Mouse (Mus musculus): ENCODE measurements around the gene 1700007K13Rik. TPM values are rescaled to one million over a fixed set of nuclear protein-coding genes. Genes with fewer than 3 reads are reported as not detected.
"Not testable (repeated sequence)": the region's sequence is repeated elsewhere in the genome, so short reads cannot be mapped to it uniquely, and the experiment has no call there.

1700007K13Rik gene
- total RNA-seq (2021) = not detected

DNA sequence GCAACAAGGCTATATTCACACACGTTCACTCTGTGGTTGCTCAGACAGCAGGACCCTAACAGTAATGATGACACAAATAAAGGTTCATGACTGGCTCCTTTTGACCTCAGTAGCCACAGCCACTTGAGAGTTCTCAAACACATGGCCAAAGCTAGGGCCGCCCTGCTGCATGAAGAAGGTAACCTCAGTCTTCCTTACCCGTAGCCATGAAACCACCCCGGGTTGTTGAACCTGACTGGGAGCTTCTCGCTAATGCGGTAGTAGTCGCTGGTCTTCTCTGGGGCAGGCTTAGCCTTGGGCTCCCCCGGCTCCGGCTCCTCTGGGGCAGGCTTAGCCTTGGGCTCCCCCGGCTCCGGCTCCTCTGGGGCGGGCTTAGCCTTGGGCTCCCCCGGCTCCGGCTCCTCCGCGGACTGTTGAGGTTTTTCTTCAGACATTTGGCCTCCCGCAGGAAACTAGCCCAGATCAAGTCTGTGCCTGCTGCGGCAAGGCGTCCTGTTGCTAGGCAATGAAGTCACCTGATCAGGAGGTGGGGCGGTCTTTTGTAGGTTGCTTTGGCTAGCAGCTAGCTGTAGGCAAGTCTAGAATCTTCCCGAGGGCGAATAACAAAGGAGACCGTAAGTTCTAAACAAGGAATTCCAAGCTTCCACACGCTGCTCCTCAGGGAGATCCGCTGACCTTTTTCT lies at the start of gene 1700007K13Rik:
Gene 1700007K13Rik (minus strand): TSS at position 497 of the 683 bp plus-strand sequence.
- DNase-seq = peak; percentile 62

- DNase-seq = peak; percentile 91
These were observed 48.4 kb upstream of the 1700007K13Rik start for GRCm38 (mm10) chr2:28514489-28514888.

DNA sequence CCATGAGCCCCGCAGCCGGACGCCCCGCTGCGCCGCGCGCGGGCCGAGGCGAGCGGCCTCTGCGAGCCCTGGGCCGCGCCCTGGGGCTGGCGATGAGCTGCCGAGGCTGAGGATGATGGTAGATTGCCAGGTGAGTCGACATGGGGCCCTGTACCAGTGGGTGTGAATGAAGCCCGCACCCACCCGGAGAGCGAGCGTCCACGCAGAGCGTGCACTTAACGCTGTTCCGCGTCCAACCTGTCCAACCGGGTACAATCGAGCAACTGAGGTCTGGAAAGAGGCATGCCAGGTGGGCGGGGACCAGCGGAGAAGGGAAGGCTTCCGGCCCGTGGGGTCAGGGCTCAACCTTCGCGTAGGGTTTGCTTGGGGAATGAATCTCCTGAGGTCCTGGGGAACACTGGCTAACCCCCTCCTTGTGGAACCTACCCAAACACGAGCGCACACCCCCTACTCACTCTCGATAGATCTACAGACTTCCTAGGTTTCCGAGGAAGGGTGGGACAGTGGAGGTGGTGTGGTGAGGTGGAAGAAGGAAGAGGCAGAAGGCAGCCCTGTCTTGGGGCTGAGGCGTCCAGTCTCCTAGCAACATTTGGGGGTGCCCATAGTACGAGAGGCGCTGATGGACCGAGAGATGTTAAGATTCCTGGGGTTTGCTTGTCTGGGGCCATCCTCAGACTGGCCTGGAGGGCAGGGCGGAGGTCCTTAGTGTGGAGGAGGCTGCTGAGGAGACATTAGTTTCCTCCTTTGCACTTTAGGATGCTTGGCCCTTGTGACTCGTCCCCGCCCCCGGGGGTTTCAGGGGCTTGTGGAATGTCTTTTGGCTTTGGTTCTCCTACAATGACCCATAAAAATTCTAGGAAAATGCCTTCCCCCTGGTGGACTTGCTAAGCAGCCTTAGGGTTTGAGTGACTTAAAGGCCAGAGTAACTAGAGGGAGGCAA lies 47.6 kb upstream of the 1700007K13Rik start:
- DNase-seq = peak; percentile 33

DNA sequence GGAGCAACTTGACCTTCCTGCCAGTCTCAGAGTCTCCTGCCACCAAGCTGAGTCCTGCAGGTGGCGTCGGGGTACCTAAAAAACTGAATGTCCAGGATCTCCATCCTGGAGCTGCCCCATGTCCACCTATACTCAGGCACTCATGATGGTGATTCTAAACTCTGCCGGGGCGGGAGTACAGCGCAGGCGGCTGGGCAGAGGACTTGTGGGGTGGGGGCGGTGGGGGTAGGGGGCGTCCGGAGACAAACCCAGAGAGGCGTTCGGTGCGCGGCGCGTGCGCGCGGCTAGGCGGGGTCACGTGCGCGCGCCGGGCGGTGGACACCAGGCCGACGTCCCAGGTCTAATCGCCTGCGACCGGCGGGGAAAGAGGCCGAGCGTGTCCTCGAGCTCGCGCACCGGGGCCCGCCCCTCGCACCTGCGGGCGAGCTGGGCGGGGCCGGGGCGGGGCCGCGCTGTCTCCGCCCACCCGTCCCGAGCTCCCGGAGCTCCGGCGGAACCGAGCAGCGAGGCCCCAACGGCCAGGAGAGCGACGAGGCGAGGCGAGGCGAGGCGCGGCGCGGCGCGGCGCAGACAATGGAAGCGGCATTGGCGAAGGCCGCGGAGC lies 46.8 kb upstream of the 1700007K13Rik start, which contains the start of gene Ralgds:
Gene Ralgds (plus strand): TSS at position 328 of the 604 bp plus-strand sequence.
- DNase-seq = peak; percentile 47

DNA sequence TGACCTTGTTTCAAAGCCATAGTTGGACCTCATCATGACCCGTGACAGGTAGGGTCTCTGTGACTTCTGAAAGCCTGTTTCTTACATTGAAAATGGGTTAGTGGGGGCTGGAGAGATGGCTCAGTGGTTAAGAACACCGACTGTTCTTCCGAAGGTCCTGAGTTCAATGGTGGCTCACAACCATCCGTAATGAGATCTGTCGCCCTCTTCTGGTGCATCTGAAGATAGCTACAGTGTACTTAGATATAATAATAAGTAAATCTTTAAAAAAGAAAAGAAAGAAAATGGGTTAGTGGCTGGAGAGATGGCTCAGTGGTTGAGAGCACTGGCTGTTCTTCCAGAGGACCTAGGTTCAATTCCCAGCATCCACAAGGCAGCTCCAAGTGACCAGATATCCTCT lies 45.5 kb upstream of the 1700007K13Rik start:
- DNase-seq = not testable (repeated sequence)

DNA sequence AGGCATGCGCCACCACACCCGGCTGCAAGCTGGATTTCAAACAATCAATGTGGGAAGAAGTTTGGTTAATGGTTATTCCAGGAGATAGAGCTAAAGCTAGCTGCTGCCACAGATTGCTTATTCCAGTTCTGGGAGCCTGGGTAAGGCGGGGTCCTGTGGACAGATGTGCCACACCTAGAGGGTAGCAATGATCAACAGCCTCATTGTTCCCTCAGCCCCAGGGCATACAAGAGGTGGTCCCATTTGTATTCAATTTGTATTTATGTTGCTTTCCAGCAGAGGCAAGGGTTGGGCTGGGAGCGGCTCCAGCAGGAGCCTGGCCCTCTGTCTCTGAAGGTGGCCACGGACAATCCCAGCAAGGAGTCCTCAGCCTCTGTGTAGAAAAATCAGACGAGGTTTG lies 40.2 kb upstream of the 1700007K13Rik start:
- DNase-seq = peak; percentile 1

- DNase-seq = no peak
These were observed 39.7 kb upstream of the 1700007K13Rik start, which contains the start of gene Gm10134 for GRCm38 (mm10) chr2:28505795-28506194. Gm10134 (plus strand) TSS chr2:28506095.

GRCm38 (mm10) chr2:28504676-28505075 lies 38.5 kb upstream of the 1700007K13Rik start:
- peak; percentile 2 for DNase-seq

- DNase-seq = peak; percentile 3
These were observed 36.9 kb upstream of the 1700007K13Rik start for GRCm38 (mm10) chr2:28502987-28503386.

DNA sequence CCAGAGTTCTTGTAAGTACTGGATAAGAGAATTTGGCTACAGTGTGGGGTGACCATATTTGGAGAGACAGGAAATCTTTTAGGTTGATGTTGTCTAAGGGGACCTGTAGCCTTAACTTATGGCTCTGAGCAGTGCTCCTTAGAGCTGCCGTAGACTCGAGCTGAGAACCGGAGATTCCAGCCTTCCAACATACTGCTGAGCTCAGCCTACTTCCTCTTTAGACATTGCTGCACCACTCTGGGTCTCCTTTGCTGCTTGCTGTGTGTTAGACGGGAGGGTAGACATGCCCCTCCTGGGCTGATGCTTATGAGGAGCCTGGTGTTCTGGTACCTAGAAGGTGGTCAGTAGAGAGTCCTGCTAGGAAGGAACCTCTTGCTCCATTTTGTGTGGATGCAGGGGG lies 32.3 kb upstream of the 1700007K13Rik start:
- DNase-seq = peak; percentile 2

DNA sequence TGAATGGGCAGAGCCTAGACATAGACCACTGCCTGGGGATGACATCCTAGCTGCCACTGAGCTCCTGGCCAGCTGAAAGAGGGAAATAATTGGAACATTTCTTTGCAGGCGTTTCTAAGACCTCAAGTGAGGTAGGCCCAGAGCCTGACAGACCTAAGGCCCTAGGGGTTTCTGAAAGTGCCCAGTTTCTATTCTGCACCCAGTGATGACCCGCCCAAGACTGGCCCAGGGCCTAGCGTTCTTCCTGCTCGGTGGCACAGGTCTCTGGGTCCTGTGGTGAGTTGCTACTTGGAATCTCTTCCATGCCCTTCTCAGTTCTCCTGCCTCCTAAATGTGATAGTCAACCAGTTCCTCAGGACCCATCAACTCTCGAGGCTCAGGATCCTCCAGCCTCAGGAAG lies 31.4 kb upstream of the 1700007K13Rik start:
- DNase-seq = no peak

DNA sequence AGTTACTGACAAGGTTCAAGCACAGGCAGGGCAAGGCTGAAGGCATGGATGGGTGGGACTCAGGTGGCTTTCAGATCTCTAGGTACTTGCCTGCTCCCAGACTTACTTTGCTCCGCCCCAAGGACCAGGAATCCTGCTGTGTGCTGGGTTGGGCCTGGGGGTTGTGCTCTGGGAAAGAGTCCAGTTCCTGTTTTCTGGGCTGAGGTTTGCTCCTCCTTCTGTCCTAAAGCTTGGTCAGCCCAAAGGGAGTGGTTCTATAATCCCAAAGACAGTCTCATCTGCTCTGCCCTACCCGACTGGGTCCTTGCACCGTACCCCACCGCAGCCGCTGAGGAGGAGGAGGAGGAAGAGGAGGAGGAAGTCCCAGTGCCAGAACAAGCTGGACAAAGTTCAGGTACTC lies 30.5 kb upstream of the 1700007K13Rik start, which contains the start of gene Gbgt1:
Gene Gbgt1 (plus strand): TSS at position 221 of the 400 bp plus-strand sequence.
- no peak for DNase-seq

GRCm38 (mm10) chr2:28495801-28496595 lies 29.9 kb upstream of the 1700007K13Rik start:
- DNase-seq = no peak

DNA sequence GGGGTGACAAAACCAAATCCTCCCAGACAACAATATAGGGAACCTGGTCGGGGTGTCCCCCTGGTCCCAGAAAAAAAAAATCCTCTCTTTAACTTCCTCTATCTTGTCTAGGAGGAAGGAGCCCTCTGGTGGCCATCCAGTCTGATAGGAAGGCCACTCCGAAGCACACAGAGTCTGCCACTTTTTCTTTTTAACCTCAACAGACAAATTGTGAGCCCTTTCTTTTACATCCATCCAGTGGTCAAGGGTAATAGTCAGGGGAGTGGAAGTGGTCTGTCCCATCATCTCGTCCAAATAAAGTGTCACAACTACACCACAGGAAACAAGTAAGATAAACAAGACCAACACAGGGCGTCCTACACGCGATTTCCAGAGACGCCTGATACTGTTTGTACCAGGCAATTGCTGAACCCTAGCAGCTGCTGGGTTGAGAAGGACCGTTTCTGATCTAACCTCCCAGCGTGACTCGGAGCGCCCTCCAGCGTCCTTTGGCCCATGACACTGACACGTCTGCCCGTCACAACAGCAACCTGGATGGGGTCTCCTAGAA lies 29.1 kb upstream of the 1700007K13Rik start:
- peak; percentile 27 for DNase-seq

DNA sequence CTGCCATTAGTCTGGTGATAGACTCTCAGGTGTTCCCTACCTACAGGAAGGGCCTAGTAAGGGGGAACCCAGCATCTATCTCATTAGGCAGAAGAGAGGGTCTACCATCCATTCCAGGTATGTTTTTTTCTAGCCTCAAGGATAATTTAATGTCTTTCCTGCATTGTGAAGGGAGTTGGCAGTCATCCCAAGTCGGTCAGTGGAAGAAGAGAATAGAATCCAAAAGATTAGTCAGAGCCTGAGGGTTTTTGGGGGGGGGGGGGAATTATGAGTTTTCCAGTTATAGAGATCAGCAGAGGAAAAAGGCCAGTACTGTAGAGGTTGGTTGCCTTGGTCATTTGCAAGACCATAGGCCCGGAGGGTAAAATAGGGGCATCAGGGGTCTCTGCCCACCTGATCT lies 28.4 kb upstream of the 1700007K13Rik start:
- no peak for DNase-seq

GRCm38 (mm10) chr2:28483861-28484260 lies 17.7 kb upstream of the 1700007K13Rik start:
- no peak for DNase-seq

GRCm38 (mm10) chr2:28479208-28480204 lies 13.4 kb upstream of the 1700007K13Rik start:
- no peak for DNase-seq

- not testable (repeated sequence) for DNase-seq
These were observed 11.9 kb upstream of the 1700007K13Rik start for GRCm38 (mm10) chr2:28477993-28478392.

GRCm38 (mm10) chr2:28472011-28472410 lies 5.9 kb upstream of the 1700007K13Rik start:
- not testable (repeated sequence) for DNase-seq

DNA sequence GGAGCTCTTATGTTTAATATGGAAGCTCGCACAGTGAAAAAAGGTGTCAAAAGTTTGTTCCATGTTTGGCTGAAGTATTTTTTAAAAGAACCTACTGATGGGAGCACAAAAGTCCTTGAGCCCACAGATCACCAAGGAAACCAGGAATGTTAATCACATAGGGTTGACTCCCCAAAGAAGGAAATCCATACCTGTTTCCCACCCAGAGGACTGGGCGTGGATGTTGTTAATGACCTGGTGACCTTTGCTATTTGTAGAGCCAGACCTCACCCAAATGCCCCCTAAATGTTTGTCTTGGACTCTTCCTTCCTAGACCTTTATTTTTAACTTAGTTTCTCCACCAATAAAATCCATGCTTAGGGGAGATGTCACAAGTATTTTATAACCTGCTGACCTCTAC lies 4.5 kb upstream of the 1700007K13Rik start:
- no peak for DNase-seq

Measured in heart, postnatal 4 days (tissue).